Mouse (Mus musculus) heart, embryonic 11.5 days (tissue): ENCODE data around the gene Speer4b. TPM values are rescaled to one million over a fixed set of nuclear protein-coding genes. Genes with fewer than 3 reads are reported as not detected.

Source experiments
- ATAC-seq: fragments of 200-750 bp; cut with Nextera tagmentation; replicated peaks from 2 replicates; pipeline ENCODE4 v1.8.0; 2017; ENCODE audit warnings: moderate library complexity; ENCODE audit not compliant: insufficient number of reproducible peaks, low FRiP score, low TSS enrichment
- H3K27ac ChIP-seq: fragments of 300-500 bp; sonication (generic); 2 replicates; pipeline ENCODE4 v1.5.1; 2014; ENCODE audit warnings: mild to moderate bottlenecking, low read depth, low read length
- H3K27me3 ChIP-seq: fragments of 300-500 bp; sonication (generic); 2 replicates; pipeline ENCODE4 v1.6.1; 2014; ENCODE audit warnings: mild to moderate bottlenecking, low read length, mixed read lengths; ENCODE audit not compliant: control insufficient read depth, insufficient read depth
- H3K36me3 ChIP-seq: fragments of 300-500 bp; sonication (generic); 2 replicates; pipeline ENCODE4 v1.6.1; 2014; ENCODE audit warnings: mild to moderate bottlenecking, low read length, moderate library complexity, mixed read lengths; ENCODE audit not compliant: control insufficient read depth, insufficient read depth
- H3K4me1 ChIP-seq: fragments of 300-500 bp; sonication (generic); 2 replicates; pipeline ENCODE4 v1.6.1; 2014; ENCODE audit warnings: low read length; ENCODE audit not compliant: control insufficient read depth, insufficient read depth
- H3K4me2 ChIP-seq: fragments of 300-500 bp; sonication (generic); 2 replicates; pipeline ENCODE4 v1.6.1; 2014; ENCODE audit warnings: mild to moderate bottlenecking, moderate library complexity
- H3K4me3 ChIP-seq: fragments of 300-500 bp; sonication (generic); 2 replicates; pipeline ENCODE4 v1.5.1; 2014; ENCODE audit warnings: low read depth, low read length
- H3K9ac ChIP-seq: fragments of 300-500 bp; sonication (generic); 2 replicates; pipeline ENCODE4 v1.6.1; 2014; ENCODE audit warnings: mild to moderate bottlenecking, low read depth, low read length, moderate library complexity
- H3K9me3 ChIP-seq: fragments of 300-500 bp; sonication (generic); replicated peaks from 2 replicates; pipeline ENCODE4 v1.6.1; 2016; ENCODE audit warnings: low read length; ENCODE audit not compliant: control insufficient read depth
- whole genome bisulfite sequencing: fragments of 180-500 bp; shearing (Covaris S2); extraction: QIAGEN DNeasy Blood & Tissue Kit; methylation state at CpG from one replicate; pipeline ENCODE4 v1.1.7; 2014; ENCODE audit not compliant: insufficient replicate concordance; 5-methylcytosine and 5-hydroxymethylcytosine counted together
- polyA plus RNA-seq: library from polyadenylated mRNA; unstranded; fragments of >200 nt; fragmentation: Nextera tagmentation; extraction: Ambion mirVana; gene quantifications from 2 replicates; pipeline ENCODE4 v1.2.1, GENCODE M21; 2014

The Speer4b gene
- polyA plus RNA-seq, 1 experiment from 2014 or later, result not detected

- H3K36me3 ChIP-seq, result no peaks in the 10 kb centered on the region
- no peaks in the 10 kb centered on the region for H3K27me3 ChIP-seq
- H3K9me3 ChIP-seq, result no peaks in the 10 kb centered on the region
- H3K4me2 ChIP-seq, result no peak overlapping the region
- no peak overlapping the region for H3K4me3 ChIP-seq
- no peak overlapping the region for H3K27ac ChIP-seq
- no peak overlapping the region for H3K9ac ChIP-seq
- no peak for ATAC-seq
- WGBS, result 53% methylated on average over 1 of the region's 1 CpGs
- no peaks in the 10 kb centered on the region for H3K4me1 ChIP-seq
These were observed 43.6 kb downstream of the Speer4b start for GRCm38 (mm10) chr5:27457686-27458085.

DNA sequence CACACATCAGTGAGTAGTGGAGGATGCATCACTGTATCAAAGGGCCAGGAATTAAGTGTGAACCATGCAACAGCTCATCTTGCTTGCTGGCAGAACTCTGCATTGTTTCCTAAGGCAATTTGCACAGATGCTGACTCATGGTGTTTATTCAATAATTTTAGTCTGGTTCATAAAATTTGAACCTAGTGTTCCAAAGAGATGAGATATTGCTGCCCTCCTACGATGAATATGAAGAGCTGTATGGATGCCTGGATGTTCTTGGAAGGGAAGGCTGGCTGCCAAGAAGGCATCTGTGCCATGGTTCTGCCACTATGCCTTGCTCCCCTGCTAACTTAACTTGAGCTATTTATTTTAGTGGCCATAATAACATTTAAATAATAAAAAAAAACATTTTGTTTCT is 44.3 kb downstream of the Speer4b start:
- Histone ChIP-seq H3K9me3 (no peaks in the 10 kb centered on the region), H3K27ac (no peak overlapping the region), H3K4me2 (no peak overlapping the region), H3K27me3 (no peaks in the 10 kb centered on the region), H3K4me3 (no peak overlapping the region), H3K4me1 (no peaks in the 10 kb centered on the region), H3K9ac (no peak overlapping the region), H3K36me3 (no peaks in the 10 kb centered on the region)
- 94% methylated on average over 1 of the region's 1 CpGs for WGBS
- ATAC-seq, result no peak

DNA sequence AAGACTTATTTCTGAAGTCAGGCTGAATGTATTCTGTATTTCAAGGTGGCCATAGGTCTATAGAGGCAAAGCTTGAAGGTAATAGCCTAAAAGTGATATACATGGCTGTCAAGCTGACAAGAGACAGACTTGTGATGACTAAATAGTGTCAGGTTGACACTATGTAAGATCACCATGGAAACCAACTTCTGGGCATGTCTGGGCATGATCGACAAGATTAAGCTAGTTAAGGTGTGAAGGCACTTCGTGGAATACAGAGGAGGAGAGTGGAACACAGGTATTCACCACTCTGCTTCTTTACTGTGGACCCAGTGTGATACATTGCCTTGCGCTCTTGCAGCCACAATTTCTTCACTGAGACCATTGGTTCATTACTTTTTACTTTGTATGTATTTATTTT is 46.9 kb downstream of the Speer4b start:
- Histone ChIP-seq H3K36me3 (no peaks in the 10 kb centered on the region), H3K4me3 (no peak overlapping the region), H3K9me3 (no peaks in the 10 kb centered on the region), H3K9ac (no peak overlapping the region), H3K4me2 (no peak overlapping the region), H3K27ac (no peak overlapping the region), H3K27me3 (no peaks in the 10 kb centered on the region), H3K4me1 (no peaks in the 10 kb centered on the region)
- 77% methylated on average over 3 of the region's 3 CpGs for WGBS
- no peak for ATAC-seq

DNA sequence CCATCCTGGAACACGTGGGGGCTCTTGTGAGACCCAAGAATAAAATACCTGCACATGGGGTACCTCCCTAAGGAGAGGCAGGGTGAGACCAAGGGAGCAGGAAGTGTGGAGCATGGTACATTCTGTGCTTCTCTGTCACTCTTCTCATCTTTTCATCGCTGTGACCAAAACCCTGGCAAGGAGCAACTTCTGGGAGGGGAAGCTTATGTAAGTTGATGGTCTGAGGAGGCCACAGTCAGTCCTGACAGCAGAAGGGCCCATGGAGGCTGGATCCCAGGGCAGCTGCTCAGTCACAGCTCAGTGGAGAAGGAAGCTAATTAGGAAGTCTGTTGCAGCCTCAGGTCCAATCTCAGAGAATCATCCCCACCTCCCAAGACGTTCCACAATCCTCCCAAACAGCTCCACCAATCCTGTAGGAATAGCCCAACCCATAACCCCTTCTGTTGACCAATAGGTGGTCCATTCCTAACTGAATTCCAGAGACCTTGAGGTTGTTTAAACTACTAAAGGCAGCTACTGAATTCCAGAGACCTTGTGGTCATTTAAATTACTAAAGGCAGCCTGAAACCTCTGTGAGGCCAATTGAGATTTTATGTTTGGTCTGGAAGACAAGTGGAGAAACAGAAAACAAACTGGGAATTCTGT is 47.9 kb downstream of the Speer4b start:
- no peak for ATAC-seq
- H3K27me3 ChIP-seq, result no peaks in the 10 kb centered on the region
- 39% methylated on average over 3 of the region's 3 CpGs for WGBS
- H3K4me2 ChIP-seq, result no peak overlapping the region
- no peak overlapping the region for H3K4me3 ChIP-seq
- no peak overlapping the region for H3K9ac ChIP-seq
- H3K9me3 ChIP-seq, result no peaks in the 10 kb centered on the region
- H3K4me1 ChIP-seq, result no peaks in the 10 kb centered on the region
- H3K27ac ChIP-seq, result no peak overlapping the region
- H3K36me3 ChIP-seq, result no peaks in the 10 kb centered on the region
